Mouse (Mus musculus): Measurements from ENCODE around the gene Larp1. TPM values are rescaled to one million over a fixed set of nuclear protein-coding genes. Genes with fewer than 3 reads are reported as not detected.

Larp1 gene
- total RNA-seq, 2 experiments from 2014 or later = 86.2 to 93.8 TPM

DNA sequence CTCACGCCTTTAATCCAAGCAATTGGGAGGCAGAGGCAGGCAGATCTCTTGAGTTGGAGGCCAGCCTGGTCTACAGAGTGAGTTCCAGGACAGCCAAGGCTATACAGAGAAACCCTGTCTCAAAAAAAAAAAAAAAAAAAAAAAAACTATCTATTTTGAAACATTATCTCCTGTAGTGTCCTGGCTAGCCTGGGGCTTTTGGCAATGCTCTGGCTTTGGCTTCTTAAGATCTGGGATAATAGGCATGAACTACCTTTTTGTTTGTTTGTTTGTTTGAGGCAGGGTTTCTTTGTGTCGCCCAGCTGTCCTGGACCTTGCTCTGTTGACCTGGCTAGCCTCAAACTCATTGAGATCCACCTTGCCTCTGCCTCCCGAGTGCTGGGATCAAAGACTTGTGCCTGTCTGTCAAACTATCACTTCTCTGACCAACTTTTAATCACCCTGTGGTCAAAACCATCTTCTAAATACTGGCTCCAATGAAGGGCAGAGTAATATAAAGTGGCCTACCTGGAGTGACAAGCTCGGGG is 92.4 kb downstream of the Larp1 start:
- DNase-seq = no peak

DNA sequence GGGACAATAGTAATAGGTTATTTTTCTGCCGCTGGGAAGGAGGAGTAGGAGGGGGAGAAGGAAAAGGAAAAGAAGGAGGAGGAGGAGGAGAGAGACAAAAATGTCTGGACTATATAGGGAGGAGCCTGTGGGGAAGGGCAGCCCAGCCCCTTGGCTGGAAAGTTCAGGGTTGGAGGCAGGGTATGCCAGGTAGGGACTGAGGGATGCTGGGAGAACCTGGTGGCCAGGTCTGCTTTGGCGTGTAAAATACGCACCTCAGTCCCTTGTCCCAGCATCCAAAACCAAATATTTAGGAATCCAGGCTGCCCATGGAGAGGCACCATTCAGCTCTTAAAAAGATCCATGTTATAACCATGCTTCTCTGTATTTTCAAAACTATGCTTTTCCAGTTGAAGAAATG is 93.3 kb downstream of the Larp1 start:
- no peak for DNase-seq

DNA sequence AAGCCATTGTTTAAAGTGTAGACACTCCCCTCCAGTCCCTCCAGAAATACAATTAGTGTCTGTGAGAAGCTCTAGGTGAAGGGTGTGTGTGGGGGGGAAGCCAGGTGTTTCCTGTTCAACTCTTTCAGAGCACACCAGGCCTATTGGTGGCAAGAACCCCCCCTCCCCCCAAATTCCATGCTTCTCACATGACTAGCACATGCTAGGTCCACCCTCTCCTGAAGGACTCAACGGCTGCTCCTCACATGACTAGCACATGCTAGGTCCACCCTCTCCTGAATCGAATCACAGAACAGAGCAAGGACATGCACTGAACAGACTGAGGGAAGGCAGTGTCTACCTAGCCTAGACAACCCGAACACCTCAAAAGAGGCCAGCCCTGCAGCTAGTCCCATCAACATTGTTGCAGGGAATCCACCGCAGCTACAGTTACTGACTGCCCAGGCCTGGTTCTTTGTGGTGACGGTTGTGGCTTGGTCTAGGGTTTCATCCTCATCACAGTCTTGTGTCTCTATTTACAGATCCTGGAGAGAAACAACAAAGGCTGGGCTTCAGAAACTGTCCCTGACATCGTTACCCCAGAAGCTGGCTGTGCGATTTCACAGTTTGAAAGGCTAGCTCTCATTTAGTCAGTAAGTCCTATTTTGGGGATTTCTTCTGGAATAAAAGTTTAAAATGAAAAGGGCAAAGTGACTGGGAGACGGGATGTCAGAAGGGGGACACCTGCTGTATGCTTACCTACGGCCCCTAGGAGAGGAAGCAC is 93.9 kb downstream of the Larp1 start:
- no peak for DNase-seq

DNA sequence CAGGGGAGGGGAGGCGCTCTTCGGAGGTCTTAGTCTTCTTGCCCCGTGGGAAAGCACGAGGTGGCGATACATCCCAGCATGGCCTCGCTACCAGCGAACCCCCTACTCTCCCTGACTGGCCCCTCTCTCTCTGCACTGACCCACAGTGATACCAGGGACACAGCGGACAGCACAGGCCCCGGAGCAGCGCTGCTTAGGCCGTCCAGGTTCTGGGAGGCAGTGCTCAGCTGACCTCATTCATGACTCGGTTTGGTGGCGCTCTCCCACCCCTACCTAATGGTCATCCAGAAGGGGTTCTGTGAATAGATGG is 94.4 kb downstream of the Larp1 start:
- no peak for DNase-seq

DNA sequence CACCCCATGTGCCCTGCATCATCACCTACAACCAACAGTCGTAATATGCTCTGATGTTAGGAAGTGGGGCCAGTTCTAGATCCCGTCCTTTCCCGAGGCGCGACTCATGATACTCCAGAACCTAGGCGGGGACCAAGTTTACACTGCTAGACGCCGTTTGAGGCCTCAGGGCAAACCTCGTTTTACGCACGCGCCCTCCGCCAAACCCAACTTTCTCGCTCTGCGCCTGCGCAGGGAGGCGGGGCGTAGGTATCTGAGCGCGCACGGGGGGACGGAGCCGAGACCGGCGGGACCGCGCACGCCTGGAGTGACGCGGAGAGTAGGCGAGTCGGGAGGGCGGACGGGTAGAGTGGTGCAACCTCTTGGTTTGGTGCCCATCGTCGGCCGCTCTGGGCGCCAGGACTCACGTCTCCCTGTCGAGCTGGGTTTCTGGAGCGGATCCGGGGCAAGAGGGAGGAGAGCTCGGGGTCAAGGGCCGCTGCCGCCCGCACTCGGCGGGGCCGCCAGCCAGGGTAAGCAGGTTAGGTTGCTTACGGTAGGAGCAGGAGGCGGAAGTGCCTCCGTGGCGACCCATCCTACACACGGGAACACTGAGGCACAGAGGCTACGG is 94.9 kb downstream of the Larp1 start, which contains the start of gene Cnot8:
Gene Cnot8, plus strand, starts transcription at position 457 of the 610 bp plus-strand sequence.
- DNase-seq = peak; percentile 100

DNA sequence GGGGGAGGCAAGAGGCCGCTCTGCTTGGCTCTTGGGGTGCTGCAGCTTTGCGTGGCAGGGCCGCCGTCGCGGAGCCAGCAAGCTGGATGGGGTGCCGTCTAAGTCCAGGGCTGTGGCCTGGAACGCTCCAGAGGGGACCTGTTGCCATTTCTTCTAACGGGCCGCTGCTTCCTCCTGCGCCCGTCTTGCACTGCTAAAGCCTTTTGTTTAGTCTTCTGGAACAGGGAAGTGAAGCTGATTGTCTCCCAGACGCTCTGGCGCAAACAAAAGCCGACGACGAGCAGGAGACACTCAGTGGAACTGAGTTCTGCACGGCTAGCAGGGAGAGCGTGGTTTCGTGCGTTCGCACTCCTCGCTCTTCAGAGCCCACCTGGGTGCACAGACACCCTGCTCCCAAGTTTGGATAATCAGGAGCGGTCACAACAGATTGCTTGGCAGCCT is 95.5 kb downstream of the Larp1 start:
- no peak for DNase-seq

DNA sequence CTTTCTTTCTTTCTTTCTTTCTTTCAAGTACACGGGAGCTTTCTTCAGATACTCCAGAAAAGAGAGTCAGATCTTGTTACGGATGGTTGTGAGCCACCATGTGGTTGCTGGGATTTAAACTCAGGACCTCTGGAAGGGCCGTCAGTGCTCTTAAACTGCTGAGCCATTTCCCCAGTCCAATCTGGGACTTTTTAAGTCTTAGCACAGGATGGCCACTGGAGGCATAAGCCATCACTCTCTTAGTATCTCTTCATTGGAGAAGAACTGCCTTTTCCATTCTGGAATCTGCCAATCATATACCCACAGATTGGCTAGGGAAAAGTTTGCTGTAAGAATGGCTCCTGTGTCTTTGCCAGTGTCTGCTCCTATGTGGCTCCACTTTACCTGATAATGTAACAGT is 98.1 kb downstream of the Larp1 start:
- no peak for DNase-seq

DNA sequence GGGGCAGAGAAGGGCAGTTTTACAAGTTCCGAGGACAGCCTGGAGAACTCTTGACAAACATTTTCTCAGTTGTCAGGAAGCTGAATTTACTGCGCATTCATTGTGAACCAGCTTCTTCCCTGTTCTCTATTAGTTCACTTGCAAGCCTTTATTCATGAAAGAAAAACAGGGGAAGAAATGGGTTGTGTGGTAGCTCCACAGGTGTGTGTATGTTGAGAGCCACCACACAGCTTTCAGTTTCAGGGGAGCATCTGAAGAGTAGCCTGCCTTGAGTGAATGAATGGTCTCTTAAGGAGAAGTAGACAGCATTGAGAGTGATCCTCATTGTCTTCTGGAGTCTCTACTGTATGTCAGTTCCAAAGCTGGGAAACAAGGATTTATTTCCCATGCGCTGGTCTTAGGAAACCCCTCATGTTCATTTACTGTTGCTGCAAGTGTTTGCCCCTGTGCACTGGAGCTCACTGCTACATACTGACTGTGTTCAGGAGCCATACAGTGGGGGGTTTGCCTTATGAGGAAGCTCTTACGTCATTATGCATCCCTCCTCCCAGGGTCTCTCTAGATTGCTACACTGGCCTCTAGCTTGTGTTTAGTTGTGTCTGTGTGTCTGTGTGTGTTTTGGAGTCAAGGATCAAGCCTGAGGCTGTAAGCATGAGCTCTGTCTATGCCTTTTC is 98.9 kb downstream of the Larp1 start:
- no peak for DNase-seq

Other genes with a start within 250 kb of the Larp1 start
- 10 to 100 TPM; 53.9 to 55.0 TPM for gene Sap30l, start 207.4 kb upstream of the Larp1 start, total RNA-seq (2021)
- gene Hand1, start 176.2 kb upstream of the Larp1 start, total RNA-seq (2021) = not detected
- gene Gm12248, start 84.1 kb downstream of the Larp1 start, total RNA-seq (2021) = not detected
- 10 to 100 TPM; 53.2 to 55.0 TPM for gene Cnot8, start 95.1 kb downstream of the Larp1 start, total RNA-seq (2021)
- gene Gemin5, start 159.5 kb downstream of the Larp1 start, total RNA-seq (2021) = 10 to 100 TPM; 20.4 to 22.0 TPM
- 10 to 100 TPM; 32.7 to 38.3 TPM for gene Mrpl22, start 162.6 kb downstream of the Larp1 start, total RNA-seq (2021)
- gene Igtp, start 190.5 kb downstream of the Larp1 start, total RNA-seq (2021) = 1 to 10 TPM; 2.1 TPM
- 1 to 10 TPM; 2.2 to 2.3 TPM for gene Irgm2, start 190.6 kb downstream of the Larp1 start, total RNA-seq (2021)